ENCODE assay signal across 8 mouse cellular contexts in the genomic region with DNA sequence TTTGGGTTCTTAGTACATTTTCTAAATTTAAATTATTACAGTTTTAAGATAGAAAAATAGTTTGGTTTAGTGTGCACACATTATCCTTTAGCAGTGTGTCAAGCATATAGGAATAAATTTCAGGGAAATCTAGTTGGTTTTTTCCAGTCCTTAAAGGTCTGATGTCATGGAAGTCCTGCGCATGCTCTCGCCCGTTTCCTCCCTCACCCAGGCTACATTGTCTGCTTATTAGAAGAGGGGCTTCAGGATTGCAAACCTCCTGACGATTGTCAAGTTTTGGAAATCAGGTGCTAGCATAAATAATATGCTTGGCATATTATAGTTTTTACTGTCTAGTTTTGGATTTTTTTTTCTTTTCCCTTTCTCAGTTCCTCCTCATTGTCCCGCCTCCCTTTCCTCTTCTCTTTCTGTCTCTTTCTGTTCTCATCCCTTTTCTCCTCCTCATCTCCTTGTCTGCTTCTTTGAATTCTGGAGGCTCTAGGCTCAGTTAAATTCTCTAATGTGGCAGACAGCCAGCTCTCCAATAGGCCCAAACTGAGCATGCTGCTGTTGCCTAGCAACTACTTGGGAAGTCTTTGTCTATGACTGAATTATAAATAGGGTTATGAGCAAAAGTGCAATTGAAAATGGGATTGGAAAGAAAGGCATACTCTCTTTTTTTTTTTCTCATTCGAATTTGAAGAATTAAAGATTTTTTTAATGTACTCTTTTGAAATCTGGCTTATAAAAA. TPM values are rescaled to one million over a fixed set of nuclear protein-coding genes. Genes with fewer than 3 reads are reported as not detected.
DNase-seq lines count a peak whose midpoint lies in the region; ATAC-seq and TF ChIP-seq lines count a peak whose summit lies in the region.

No protein-coding gene starts in this region.

- H3K4me2 ChIP-seq in embryonic facial prominence, embryonic 11.5 days (ENCODE audit: low read depth, low read length) = no peak overlapping the region
- H3K4me2 ChIP-seq in heart, postnatal 0 days (ENCODE audit: low read depth, low read length) = peak overlapping the region; percentile 31
- H3K4me2 ChIP-seq in midbrain, embryonic 13.5 days (replicated peaks) = peak overlapping the region; percentile 26

- peaks cover 11% of the 10 kb centered on the region for H3K4me1 ChIP-seq in spleen, adult 2 months (ENCODE audit: control insufficient read depth, insufficient read depth, insufficient read length)
- H3K4me1 ChIP-seq in embryonic facial prominence, embryonic 11.5 days (ENCODE audit: control insufficient read depth, insufficient read depth, low read length) = no peaks in the 10 kb centered on the region
- H3K4me1 ChIP-seq in heart, postnatal 0 days (ENCODE audit: control insufficient read depth, insufficient read depth) = peaks cover 28% of the 10 kb centered on the region
- peaks cover 44% of the 10 kb centered on the region for H3K4me1 ChIP-seq in midbrain, embryonic 13.5 days (replicated peaks)

- H3K36me3 ChIP-seq in spleen, adult 2 months (ENCODE audit: control insufficient read depth, insufficient read depth, low read length) = no peaks in the 10 kb centered on the region
- H3K36me3 ChIP-seq in embryonic facial prominence, embryonic 11.5 days (replicated peaks; ENCODE audit: control insufficient read depth, insufficient read depth, low read depth, low read length) = no peaks in the 10 kb centered on the region
- H3K36me3 ChIP-seq in heart, postnatal 0 days (replicated peaks; ENCODE audit: control insufficient read depth, insufficient read depth, low read length) = no peaks in the 10 kb centered on the region
- H3K36me3 ChIP-seq in midbrain, embryonic 13.5 days = no peaks in the 10 kb centered on the region

- no peak for TF ChIP-seq POLR2A in spleen, adult 2 months (IDR thresholded peaks at IDR 0.05; ENCODE audit: low read depth, low read length)

- no peak for TF ChIP-seq EP300 in heart, postnatal 0 days (IDR thresholded peaks at IDR 0.05; ENCODE audit: low read depth)

- DNase-seq in spleen, adult 2 months (ENCODE audit: low read depth in 1 of 2, low spot score in 2 of 2) = no peak
- no peak for DNase-seq in spleen, postnatal 36 days (ENCODE audit: low spot score in 2 of 2)
- DNase-seq in embryonic facial prominence, embryonic 11.5 days (ENCODE audit: low spot score) = peak; percentile 60
- peak; percentile 93 for DNase-seq in heart, postnatal 0 days (ENCODE audit: low spot score)
- peak; percentile 79 to 93 for DNase-seq in layer of hippocampus, adult 2 months (ENCODE audit: low spot score in 2 of 2)
- DNase-seq in thymus, postnatal 0 days (ENCODE audit: low spot score) = no peak
- DNase-seq in thymus, postnatal 36 days = no peak

- ATAC-seq in embryonic facial prominence, embryonic 11.5 days (replicated peaks; ENCODE audit: insufficient number of reproducible peaks, low FRiP score, low TSS enrichment, low read depth) = no peak
- peak; percentile 71; the same call in 1 of the 2 replicates for ATAC-seq in heart, postnatal 0 days (ENCODE audit: insufficient read depth, low read depth)
- ATAC-seq in midbrain, embryonic 13.5 days = peak; percentile 91

- WGBS in spleen, adult 2 months = 67% methylated on average over 6 of the region's 6 CpGs
- 81% methylated on average over 6 of the region's 6 CpGs for WGBS in embryonic facial prominence, embryonic 11.5 days
- 44% methylated on average over 6 of the region's 6 CpGs for WGBS in heart, postnatal 0 days
- 15% methylated on average over 6 of the region's 6 CpGs for WGBS in midbrain, embryonic 13.5 days

- H3K9me3 ChIP-seq in embryonic facial prominence, embryonic 11.5 days (replicated peaks; ENCODE audit: control insufficient read depth, low read length) = no peaks in the 10 kb centered on the region
- no peaks in the 10 kb centered on the region for H3K9me3 ChIP-seq in heart, postnatal 0 days (replicated peaks; ENCODE audit: control insufficient read depth, low read length)
- H3K9me3 ChIP-seq in midbrain, embryonic 13.5 days = no peaks in the 10 kb centered on the region

- TF ChIP-seq CTCF in spleen, adult 2 months (IDR thresholded peaks at IDR 0.05; ENCODE audit: extremely low read depth, insufficient read depth, insufficient read length, insufficient replicate concordance) = no peak
- TF ChIP-seq CTCF in heart, postnatal 0 days (IDR thresholded peaks at IDR 0.05; ENCODE audit: low read depth) = no peak
- TF ChIP-seq CTCF in layer of hippocampus, adult 2 months (conservative IDR thresholded peaks at IDR 0.05) = no peak

- H3K27ac ChIP-seq in spleen, adult 2 months (ENCODE audit: insufficient read depth, low read length) = peak overlapping the region; percentile 15; the same call in 1 of the 2 replicates
- H3K27ac ChIP-seq in embryonic facial prominence, embryonic 11.5 days (replicated peaks; ENCODE audit: low read depth, low read length) = no peak overlapping the region; the same call in 1 of the 2 replicates
- H3K27ac ChIP-seq in heart, postnatal 0 days (ENCODE audit: low read depth) = peak overlapping the region; percentile 84
- H3K27ac ChIP-seq in layer of hippocampus, adult 2 months = peak overlapping the region; percentile 89
- peak overlapping the region; percentile 97 for H3K27ac ChIP-seq in midbrain, embryonic 13.5 days

- H3K9ac ChIP-seq in embryonic facial prominence, embryonic 11.5 days (replicated peaks; ENCODE audit: low read length) = no peak overlapping the region
- no peak overlapping the region for H3K9ac ChIP-seq in heart, postnatal 0 days (replicated peaks; ENCODE audit: low read depth, low read length)
- H3K9ac ChIP-seq in midbrain, embryonic 13.5 days (replicated peaks) = 0 out of 2 replicates have a peak overlapping the region, but pooled peaks have one; percentile 23

- no peaks in the 10 kb centered on the region for H3K27me3 ChIP-seq in spleen, adult 2 months (ENCODE audit: control insufficient read depth, insufficient read depth, low read length)
- H3K27me3 ChIP-seq in embryonic facial prominence, embryonic 11.5 days (ENCODE audit: control insufficient read depth, insufficient read depth, low read length) = no peaks in the 10 kb centered on the region
- no peaks in the 10 kb centered on the region for H3K27me3 ChIP-seq in heart, postnatal 0 days (ENCODE audit: control insufficient read depth, insufficient read depth, low read length)
- no peaks in the 10 kb centered on the region for H3K27me3 ChIP-seq in midbrain, embryonic 13.5 days

- H3K4me3 ChIP-seq in spleen, adult 2 months (ENCODE audit: extremely low read depth, insufficient read depth, insufficient read length) = no peak overlapping the region
- H3K4me3 ChIP-seq in embryonic facial prominence, embryonic 11.5 days (ENCODE audit: low read depth, low read length) = no peak overlapping the region
- no peak overlapping the region for H3K4me3 ChIP-seq in heart, postnatal 0 days (ENCODE audit: low read depth, low read length)
- peak overlapping the region; percentile 25 for H3K4me3 ChIP-seq in layer of hippocampus, adult 2 months
- no peak overlapping the region for H3K4me3 ChIP-seq in midbrain, embryonic 13.5 days (replicated peaks)

RNA-seq across cellular contexts. Expression of a gene that starts 42.2 kb away (rescaled TPM):
- 30.3 and 32.5 TPM in 2 replicates for polyA plus RNA-seq in spleen, adult 2 months (2012; rRNA removed)
- 41.1 and 43.5 TPM in 2 replicates for polyA plus RNA-seq in embryonic facial prominence, embryonic 11.5 days (2014; fragmentation: Nextera tagmentation; extraction: Ambion mirVana)
- total RNA-seq in heart, postnatal 0 days (2014; rRNA removed; ENCODE audit: low replicate concordance) = 43.3 and 54.5 TPM in 2 replicates
- 16.5 and 19.2 TPM in 2 replicates for polyA plus RNA-seq in heart, postnatal 0 days (2015; fragmentation: Nextera tagmentation; extraction: Ambion mirVana)
- 100 to 1,000 TPM; 103 to 116 TPM for total RNA-seq in layer of hippocampus, adult 2 months (2021)
- 48.5 and 49.9 TPM in 2 replicates for polyA plus RNA-seq in midbrain, embryonic 13.5 days (2015; fragmentation: Nextera tagmentation; extraction: Ambion mirVana)
- 26.5 and 28.5 TPM in 2 replicates for polyA plus RNA-seq in thymus, postnatal 0 days (2015; fragmentation: Nextera tagmentation; extraction: Ambion mirVana)

Comparison
In these comparisons a context has a peak if more than half of its experiments do, and no peak if none do; other contexts are left out.
1. DNase-seq: peak in embryonic facial prominence, embryonic 11.5 days (single experiment), heart, postnatal 0 days (single experiment) and layer of hippocampus, adult 2 months (2 of 2); none in spleen, adult 2 months (0 of 2), spleen, postnatal 36 days (0 of 2), thymus, postnatal 0 days (single experiment) and thymus, postnatal 36 days (0 of 2).